Comparison of ENCODE assay signal across 8 mouse cellular contexts in the genomic region with DNA sequence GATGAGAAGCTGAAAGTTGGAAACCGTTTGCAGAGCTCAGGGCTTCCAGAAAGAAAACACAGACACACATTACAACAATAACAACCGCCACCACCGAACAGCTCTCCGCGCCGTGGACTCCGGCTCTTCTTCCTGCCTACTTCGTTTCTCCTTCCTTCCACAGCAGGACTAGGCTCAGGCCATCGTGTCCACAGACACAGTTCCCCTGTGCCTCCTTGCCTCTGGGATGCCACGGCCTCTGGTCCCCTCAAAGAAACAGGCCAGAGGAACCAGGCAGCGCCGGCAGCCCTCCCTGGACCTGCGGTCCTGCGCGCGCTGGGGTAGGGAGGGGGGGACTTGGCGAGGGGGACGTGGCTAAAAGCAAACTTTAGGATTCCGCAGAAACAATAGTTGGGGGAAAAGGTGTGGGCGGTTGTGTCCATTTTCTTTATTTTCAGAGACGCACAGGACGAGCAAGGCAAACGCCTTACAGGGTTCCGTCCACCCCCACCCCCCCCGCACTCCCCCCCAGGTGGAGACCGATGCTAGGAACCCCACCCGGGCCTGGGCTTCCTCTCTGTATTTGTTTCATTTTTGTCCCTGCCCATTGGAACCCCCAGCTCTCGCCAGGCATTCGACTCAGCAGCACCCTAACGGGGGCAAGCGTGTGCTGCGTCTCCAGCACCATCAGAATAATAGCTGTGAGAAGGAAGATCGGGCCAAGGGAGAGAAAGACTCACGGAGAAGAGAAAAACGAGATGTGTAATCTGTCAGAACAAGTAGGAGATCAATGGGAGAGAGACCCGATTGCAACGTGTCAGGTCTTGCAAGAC. TPM values are rescaled to one million over a fixed set of nuclear protein-coding genes. Genes with fewer than 3 reads are reported as not detected.
DNase-seq lines count a peak whose midpoint lies in the region; ATAC-seq and TF ChIP-seq lines count a peak whose summit lies in the region.

No protein-coding gene starts in this region.

- peak; percentile 66; the same call in 1 of the 2 replicates for TF ChIP-seq POLR2A in bone marrow, adult 2 months (IDR thresholded peaks at IDR 0.05; ENCODE audit: borderline replicate concordance, control insufficient read depth, low read depth, low read length)

- no peak for TF ChIP-seq CTCF in bone marrow, adult 2 months (IDR thresholded peaks at IDR 0.05; ENCODE audit: control insufficient read depth, insufficient read depth, low read length)

- WGBS in bone marrow, adult 2 months = under 1% methylated on average over 37 of the region's 37 CpGs
- under 1% methylated on average over 35 of the region's 37 CpGs for WGBS in forebrain, embryonic 10.5 days
- 1% methylated on average over 37 of the region's 37 CpGs for WGBS in midbrain, embryonic 13.5 days

- peak overlapping the region; percentile 94 for H3K9ac ChIP-seq in midbrain, embryonic 13.5 days (replicated peaks)

- H3K9me3 ChIP-seq in forebrain, embryonic 10.5 days = no peaks in the 10 kb centered on the region
- no peaks in the 10 kb centered on the region for H3K9me3 ChIP-seq in midbrain, embryonic 13.5 days

- no peaks in the 10 kb centered on the region for H3K27me3 ChIP-seq in forebrain, embryonic 10.5 days (ENCODE audit: poor library complexity, severe bottlenecking)
- H3K27me3 ChIP-seq in midbrain, embryonic 13.5 days = no peaks in the 10 kb centered on the region
- no peaks in the 10 kb centered on the region; the same call in 1 of the 2 replicates for H3K27me3 ChIP-seq in splenic B cell, adult 2 months (ENCODE audit: control insufficient read depth, insufficient read depth, low read length, poor library complexity, severe bottlenecking)

- H3K4me1 ChIP-seq in bone marrow, adult 2 months (ENCODE audit: control insufficient read depth, insufficient read depth, low read length) = peaks cover 7% of the 10 kb centered on the region
- peaks cover 64% of the 10 kb centered on the region for H3K4me1 ChIP-seq in forebrain, embryonic 10.5 days
- peaks cover 36% of the 10 kb centered on the region for H3K4me1 ChIP-seq in midbrain, embryonic 13.5 days (replicated peaks)

- peak overlapping the region; percentile 93 for H3K27ac ChIP-seq in bone marrow, adult 2 months (ENCODE audit: control insufficient read depth, insufficient read depth, low read depth, low read length, poor library complexity)
- H3K27ac ChIP-seq in forebrain, embryonic 10.5 days = peak overlapping the region; percentile 96
- H3K27ac ChIP-seq in midbrain, embryonic 13.5 days = peak overlapping the region; percentile 89

- no peak for ATAC-seq in CD4-positive, CD25-positive, alpha-beta regulatory T cell, adult 4 months
- ATAC-seq in midbrain, embryonic 13.5 days = no peak

- peak overlapping the region; percentile 88 for H3K4me2 ChIP-seq in midbrain, embryonic 13.5 days (replicated peaks)

- peaks cover 5% of the 10 kb centered on the region; the same call in 1 of the 2 replicates for H3K36me3 ChIP-seq in forebrain, embryonic 10.5 days (replicated peaks)
- no peaks in the 10 kb centered on the region for H3K36me3 ChIP-seq in midbrain, embryonic 13.5 days
- no peaks in the 10 kb centered on the region for H3K36me3 ChIP-seq in splenic B cell, adult 2 months (ENCODE audit: control insufficient read depth, insufficient read depth, low read length, poor library complexity, severe bottlenecking)

- peak; percentile 64 for DNase-seq in CD4-positive, CD25-positive, alpha-beta regulatory T cell, adult 2 months (ENCODE audit: low read depth, low spot score)
- DNase-seq in forebrain, embryonic 10.5 days (ENCODE audit: extremely low spot score, low spot score) = peak; percentile 52
- peak; percentile 62 to 79 for DNase-seq in heart, postnatal 36 days
- DNase-seq in left cerebral cortex, postnatal 36 days (ENCODE audit: low spot score in 2 of 2) = peak; percentile 38 to 68
- DNase-seq in splenic B cell, adult 2 months (ENCODE audit: low read depth, low spot score) = peak; percentile 51

- intact Hi-C loops in heart, postnatal 36 days (cut with DNase I) = loop anchor here (2.0 to 5.0 kb wide), 7 partner anchors 34 to 631 kb away; a partner anchor contains a TSS
- intact Hi-C loops in left cerebral cortex, postnatal 36 days (cut with DNase I) = loop anchor here (2.0 to 5.0 kb wide), 3 partner anchors 56 to 169 kb away; a partner anchor contains a TSS

- H3K4me3 ChIP-seq in bone marrow, adult 2 months (replicated peaks; ENCODE audit: control insufficient read depth, low read depth, low read length) = peak overlapping the region; percentile 88
- peak overlapping the region; percentile 93 for H3K4me3 ChIP-seq in forebrain, embryonic 10.5 days
- peak overlapping the region; percentile 98 for H3K4me3 ChIP-seq in midbrain, embryonic 13.5 days (replicated peaks)

RNA-seq across cellular contexts. Expression of a gene that starts 1.4 kb away (rescaled TPM):
- 1 to 10 TPM; 4.8 to 6.2 TPM for polyA plus RNA-seq in CD4-positive, CD25-positive, alpha-beta regulatory T cell, adult 4 months (2017; shearing (Covaris generic))
- polyA plus RNA-seq in bone marrow, adult 2 months (2011; ENCODE audit: insufficient read depth, insufficient read length, low replicate concordance, missing spikeins) = 32.4 and 39.2 TPM in 2 replicates
- polyA plus RNA-seq in forebrain, embryonic 10.5 days (2016; fragmentation: Nextera tagmentation; extraction: Ambion mirVana) = 16.1 and 20.7 TPM in 2 replicates
- 10 to 100 TPM; 50.9 to 51.7 TPM for total RNA-seq in heart, postnatal 36 days (2021)
- total RNA-seq in left cerebral cortex, postnatal 36 days (2021) = 10 to 100 TPM; 91.9 to 94.5 TPM
- 32.4 and 50.7 TPM in 2 replicates for polyA plus RNA-seq in midbrain, embryonic 13.5 days (2015; fragmentation: Nextera tagmentation; extraction: Ambion mirVana)

RNA-seq across cellular contexts. Expression of a gene that starts 59.8 kb away (rescaled TPM):
- not detected for polyA plus RNA-seq in CD4-positive, CD25-positive, alpha-beta regulatory T cell, adult 4 months (2017; shearing (Covaris generic))
- not detected in 2 replicates for polyA plus RNA-seq in bone marrow, adult 2 months (2011; ENCODE audit: insufficient read depth, insufficient read length, low replicate concordance, missing spikeins)
- not detected in 2 replicates for polyA plus RNA-seq in forebrain, embryonic 10.5 days (2016; fragmentation: Nextera tagmentation; extraction: Ambion mirVana)
- not detected for total RNA-seq in heart, postnatal 36 days (2021)
- total RNA-seq in left cerebral cortex, postnatal 36 days (2021) = not detected
- not detected in 2 replicates for polyA plus RNA-seq in midbrain, embryonic 13.5 days (2015; fragmentation: Nextera tagmentation; extraction: Ambion mirVana)
